Mouse (Mus musculus) lung, postnatal 0 days (tissue): Measurements from ENCODE around the gene Plekhh2.

Experiments
- CTCF ChIP-seq: IDR thresholded peaks from 2 replicates; pipeline ENCODE4 v1.5.1; 2016; ENCODE audit warnings: antibody characterized with exemption, mild to moderate bottlenecking
- EP300 ChIP-seq: IDR thresholded peaks from 2 replicates; pipeline ENCODE4 v1.6.1; 2016; ENCODE audit warnings: antibody characterized with exemption, mild to moderate bottlenecking, control low read depth

GRCm38 (mm10) chr17:84639796-84640378 lies 128.2 kb downstream of the Plekhh2 start:
- no peak for TF ChIP-seq CTCF
- no peak for TF ChIP-seq EP300
